Mouse (Mus musculus) brain, adult 2 months (tissue): ENCODE data around the gene Pepd.

ENCODE experiments used
- DNase-seq: peaks from one replicate; pipeline ENCODE4 v3.0.0; 2011; ENCODE audit warnings: low read depth, low spot score

The Pepd gene

GRCm38 (mm10) chr7:34911919-34912897 is at the start of gene Pepd:
Gene Pepd (plus strand): TSS chr7:34912379.
- DNase-seq = peak; percentile 94

GRCm38 (mm10) chr7:34867289-34867688 is 44.9 kb upstream of the Pepd start:
- no peak for DNase-seq

- peak; percentile 29 for DNase-seq
These were observed 42.5 kb upstream of the Pepd start for GRCm38 (mm10) chr7:34869693-34870092.

- no peak for DNase-seq
These were observed 35.4 kb upstream of the Pepd start for GRCm38 (mm10) chr7:34876787-34877186.

DNA sequence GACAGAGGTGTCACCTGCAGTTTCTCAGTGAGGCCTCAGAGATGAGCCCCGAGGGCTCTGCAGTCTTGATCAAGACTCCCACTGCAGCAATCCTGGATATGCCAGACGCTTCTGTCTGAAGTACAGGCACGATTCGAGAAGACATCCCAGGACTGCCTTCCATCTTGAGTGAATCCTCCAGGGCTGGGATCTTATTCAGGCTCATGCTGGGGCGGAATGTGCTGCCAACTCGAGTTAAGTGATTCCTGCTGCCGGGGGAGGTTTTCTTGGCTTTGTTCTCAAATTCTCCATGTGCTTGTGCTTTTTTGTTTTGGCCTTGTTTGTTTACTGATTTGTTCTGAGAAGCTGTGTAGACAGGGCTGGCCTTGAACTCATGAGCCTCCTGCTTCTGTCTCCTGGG is 34.4 kb upstream of the Pepd start:
- DNase-seq = peak; percentile 53

GRCm38 (mm10) chr7:34888441-34888840 is 23.7 kb upstream of the Pepd start:
- no peak for DNase-seq

DNA sequence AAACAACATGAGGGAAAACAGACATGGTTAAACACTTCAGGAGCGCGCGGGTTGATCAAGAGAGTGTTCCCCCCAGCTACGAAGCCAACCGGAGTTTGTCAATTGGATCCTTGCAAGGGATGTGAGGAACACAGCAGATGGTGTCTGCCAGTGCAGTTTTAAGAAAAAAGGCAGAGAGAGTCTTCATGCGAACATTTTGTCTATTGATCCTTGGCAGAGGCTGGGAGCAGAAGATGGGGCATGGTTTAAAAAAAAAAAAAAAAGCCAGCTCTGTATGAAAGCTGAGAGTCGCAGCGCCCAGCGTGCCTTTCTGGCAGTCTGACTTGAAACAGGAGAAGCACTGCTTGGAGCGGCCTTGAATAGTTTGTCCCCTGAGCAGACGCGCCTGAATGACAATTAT is 23.3 kb upstream of the Pepd start:
- DNase-seq = peak; percentile 75

- no peak for DNase-seq
These were observed 19.3 kb upstream of the Pepd start for GRCm38 (mm10) chr7:34892845-34893244.

DNA sequence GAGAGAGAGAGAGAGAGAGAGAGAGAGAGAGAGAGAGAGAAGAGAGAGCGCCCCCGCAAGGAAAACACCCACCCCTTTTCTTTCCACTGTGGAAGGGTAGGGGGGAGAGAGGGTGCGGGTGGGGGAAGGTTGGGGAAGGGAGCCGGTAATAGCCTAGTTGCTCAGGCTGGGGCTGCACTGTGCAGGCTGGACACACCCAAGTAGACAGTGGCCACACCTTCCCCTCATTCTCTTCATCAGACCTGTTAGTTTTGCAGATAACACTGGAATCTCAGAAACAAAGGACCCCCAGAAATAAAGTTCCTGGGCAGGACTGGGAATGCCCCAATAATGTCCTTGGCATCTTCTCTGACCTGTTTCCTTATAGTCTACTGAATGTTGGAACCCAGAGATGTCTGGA is 15.7 kb upstream of the Pepd start:
- no peak for DNase-seq

GRCm38 (mm10) chr7:34897058-34897457 is 15.1 kb upstream of the Pepd start:
- DNase-seq = peak; percentile 62

DNA sequence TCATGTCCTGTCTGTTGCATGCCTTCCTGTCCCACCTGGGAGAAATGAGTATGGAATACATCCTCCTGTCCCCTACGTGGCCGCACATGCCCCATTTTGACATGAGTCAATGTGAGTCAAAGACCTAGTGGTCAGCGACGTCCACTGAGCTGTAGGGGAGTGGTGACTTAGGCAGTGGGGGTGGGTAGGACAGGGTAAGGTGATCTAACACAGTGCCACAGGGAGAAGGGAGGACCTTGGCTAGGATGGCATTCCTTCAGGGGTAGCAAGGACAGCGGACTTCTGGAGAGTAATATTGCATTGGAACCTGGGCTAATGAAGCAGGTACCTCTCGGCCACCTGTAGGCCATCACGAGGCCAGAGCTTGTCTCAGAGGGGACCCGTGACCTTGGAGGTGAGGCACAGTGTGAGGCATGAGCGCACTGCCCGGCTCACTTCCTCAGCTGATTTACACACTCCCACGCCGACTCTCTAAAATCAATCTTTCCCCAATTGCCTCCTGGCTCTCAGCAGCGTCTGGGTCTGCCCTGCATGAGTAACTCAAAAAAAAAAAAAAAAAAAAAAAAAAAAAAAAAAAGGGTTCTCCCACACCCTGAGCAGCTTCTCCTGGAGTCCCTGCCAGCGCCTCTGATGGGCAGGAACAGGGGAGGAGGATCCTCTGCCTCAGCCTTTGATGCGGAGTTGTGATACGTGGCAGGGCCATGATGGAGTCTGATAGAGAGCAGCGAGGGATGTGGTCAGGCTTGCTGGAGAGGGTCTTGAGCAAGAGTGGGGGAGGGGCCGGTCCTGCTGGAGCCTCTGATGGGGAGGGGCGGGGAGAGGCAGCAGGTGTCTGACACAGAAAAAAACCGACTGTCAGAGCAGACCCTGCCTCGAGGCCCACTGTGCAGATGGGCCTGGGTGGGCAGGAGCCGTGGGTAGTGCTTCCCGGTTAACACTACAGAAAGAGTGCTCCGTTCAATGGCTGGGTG is 1.8 kb upstream of the Pepd start:
- peak; percentile 65 for DNase-seq

- no peak for DNase-seq
These were observed 1.8 kb downstream of the Pepd start for GRCm38 (mm10) chr7:34913956-34914355.

DNA sequence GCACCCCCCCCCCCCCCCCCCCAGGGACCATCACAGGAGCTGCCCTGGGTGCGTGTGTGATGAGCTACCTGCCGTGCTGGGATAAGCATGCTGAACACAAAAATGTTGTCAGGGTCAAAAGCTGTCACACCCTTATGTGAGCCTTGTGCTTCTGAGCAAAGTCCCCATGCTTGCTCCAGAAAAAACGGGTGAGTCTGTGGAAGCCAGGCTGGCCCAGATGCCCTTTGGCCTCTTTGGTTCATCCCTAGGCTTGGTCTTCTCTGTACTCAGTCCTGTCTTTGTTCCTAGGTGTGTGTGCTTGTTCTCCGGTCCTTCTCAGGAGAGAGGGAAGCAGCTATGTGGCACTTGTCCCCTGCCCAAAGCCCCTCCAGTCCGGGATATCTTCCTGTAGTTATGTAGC is 3.4 kb downstream of the Pepd start:
- DNase-seq = no peak

DNA sequence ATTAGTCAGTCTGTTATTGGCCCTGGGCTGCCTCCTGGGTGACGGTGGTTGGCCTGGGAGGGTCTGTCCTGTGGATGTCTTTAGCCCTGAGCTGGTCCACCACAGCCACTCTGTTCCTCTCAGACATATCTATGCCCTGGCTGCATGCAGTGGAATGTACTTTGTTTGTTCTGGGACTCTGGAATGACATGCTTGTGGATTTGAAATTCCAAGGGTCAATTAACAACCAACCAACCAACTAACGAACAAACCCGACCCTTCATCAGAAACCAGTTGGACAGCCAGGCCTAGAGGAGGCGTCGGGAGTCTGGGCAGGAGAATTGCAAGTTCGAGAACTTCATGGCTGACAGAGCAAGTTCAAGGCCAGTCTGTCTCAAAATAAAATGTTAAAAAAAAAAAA is 5.4 kb downstream of the Pepd start:
- DNase-seq = no peak

- DNase-seq = no peak
These were observed 5.8 kb downstream of the Pepd start for GRCm38 (mm10) chr7:34917998-34918397.

DNA sequence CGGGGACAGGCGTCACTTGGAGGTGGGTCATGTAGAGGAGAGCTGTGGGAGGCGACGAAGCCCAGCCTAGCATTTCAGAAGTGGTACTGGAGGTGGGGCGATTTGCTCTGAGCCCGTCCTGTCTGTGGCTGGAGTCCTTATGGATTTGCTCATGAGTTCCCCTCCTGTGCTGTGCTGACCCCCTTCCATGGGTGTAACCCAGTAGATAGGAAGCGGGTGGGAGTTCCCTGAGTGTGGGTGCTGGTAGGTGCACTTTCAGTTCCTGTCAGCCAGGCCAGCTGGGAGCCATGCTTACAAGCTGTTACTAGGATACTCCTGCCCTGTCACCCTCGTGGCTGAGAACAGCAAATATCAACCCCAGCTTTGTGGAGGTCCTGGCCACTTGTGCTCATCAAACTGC is 6.2 kb downstream of the Pepd start:
- no peak for DNase-seq

- no peak for DNase-seq
These were observed 6.9 kb downstream of the Pepd start for GRCm38 (mm10) chr7:34919054-34919453.

DNA sequence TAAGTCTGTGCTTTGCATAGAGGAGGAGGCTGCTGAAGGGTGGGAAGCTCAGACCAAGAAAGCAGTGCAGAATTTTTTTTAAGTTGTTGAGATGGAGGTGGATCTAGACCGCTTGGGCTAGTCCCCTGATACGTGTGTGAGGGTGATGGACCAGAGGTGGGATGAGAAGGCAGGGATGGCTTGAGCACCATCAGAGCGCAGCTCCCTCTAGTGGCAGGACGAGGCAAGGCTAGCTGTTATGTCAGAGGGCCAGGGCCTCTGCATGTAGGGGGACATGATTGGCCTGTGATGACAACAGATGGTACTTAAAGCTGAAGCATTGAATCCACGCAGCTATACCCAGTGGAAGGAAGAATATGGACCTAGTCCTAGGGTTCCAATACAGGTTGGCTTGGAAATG is 7.6 kb downstream of the Pepd start:
- DNase-seq = peak; percentile 31

- DNase-seq = peak; percentile 57
These were observed 13.0 kb downstream of the Pepd start for GRCm38 (mm10) chr7:34925208-34925607.

GRCm38 (mm10) chr7:34925956-34926355 is 13.8 kb downstream of the Pepd start:
- DNase-seq = no peak

DNA sequence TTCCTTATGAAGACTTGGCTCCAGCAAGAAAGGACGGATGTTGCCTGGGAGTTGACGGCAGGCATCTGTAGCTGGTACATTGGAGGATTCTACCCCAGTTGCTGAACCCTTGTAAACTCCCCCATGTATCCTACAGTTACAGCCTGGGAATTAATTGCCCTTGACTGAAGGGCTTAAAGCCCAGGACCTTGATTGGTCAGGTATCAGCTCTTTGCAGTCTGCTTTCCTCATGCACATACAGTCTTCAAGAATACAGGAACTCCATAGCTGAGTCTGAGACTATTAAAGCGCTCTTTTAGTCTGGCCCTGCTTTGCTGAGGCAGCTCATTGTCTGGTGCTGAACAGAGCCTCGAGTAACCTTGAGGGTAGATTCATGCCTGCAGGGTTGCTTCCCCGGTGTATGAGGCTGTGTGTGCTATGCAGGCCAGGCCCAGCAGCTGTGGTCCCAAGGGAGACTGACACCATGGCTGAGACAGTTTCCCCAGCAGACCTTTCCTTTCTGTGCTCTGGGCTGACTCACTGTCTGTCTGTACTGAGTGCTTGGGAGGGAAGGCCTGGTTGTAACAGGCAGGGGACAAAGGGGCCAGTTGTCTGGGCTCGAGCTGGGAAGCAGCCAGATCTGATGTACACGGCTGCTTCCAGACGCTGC is 17.6 kb downstream of the Pepd start:
- peak; percentile 81 for DNase-seq
